Comparison of ENCODE assay signal across 8 mouse cellular contexts in genomic region chr3:96264404-96264949, GRCm38 (mm10). TPM values are rescaled to one million over a fixed set of nuclear protein-coding genes. Genes with fewer than 3 reads are reported as not detected.
DNase-seq lines count a peak whose midpoint lies in the region; ATAC-seq lines count a peak whose summit lies in the region.

No protein-coding gene starts in this region.

- 74% methylated on average over 7 of the region's 7 CpGs for WGBS in forebrain, embryonic 12.5 days
- 68% methylated on average over 7 of the region's 7 CpGs for WGBS in liver, embryonic 13.5 days (ENCODE audit: insufficient replicate concordance)

- H3K4me3 ChIP-seq in forebrain, embryonic 12.5 days (replicated peaks): peak overlapping the region; percentile 59
- peak overlapping the region; percentile 59 for H3K4me3 ChIP-seq in liver, embryonic 13.5 days (replicated peaks)

- intact Hi-C loops in heart, postnatal 36 days (cut with DNase I): no loop called here

- H3K4me2 ChIP-seq in forebrain, embryonic 12.5 days: peak overlapping the region; percentile 79
- H3K4me2 ChIP-seq in liver, embryonic 13.5 days: peak overlapping the region; percentile 81

- peaks cover 33% of the 10 kb centered on the region for H3K4me1 ChIP-seq in forebrain, embryonic 12.5 days
- H3K4me1 ChIP-seq in liver, embryonic 13.5 days (replicated peaks): peaks cover 61% of the 10 kb centered on the region

- H3K27ac ChIP-seq in forebrain, embryonic 12.5 days: peak overlapping the region; percentile 99
- H3K27ac ChIP-seq in liver, embryonic 13.5 days: peak overlapping the region; percentile 99

- DNase-seq in heart, adult 11 months: peak; percentile 93
- DNase-seq in heart, postnatal 36 days: no peak
- DNase-seq in 3T3-L1 (ENCODE audit: low read depth, low spot score): peak; percentile 47
- no peak for DNase-seq in liver, embryonic 13.5 days
- DNase-seq in gastrocnemius, postnatal 4 days (ENCODE audit: low spot score in 2 of 2): no peak
- DNase-seq in left cerebral cortex, adult 8-10 months (ENCODE audit: low spot score in 2 of 2): no peak
- DNase-seq in cerebellum, postnatal 36 days: no peak

- H3K27me3 ChIP-seq in forebrain, embryonic 12.5 days: no peaks in the 10 kb centered on the region
- no peaks in the 10 kb centered on the region for H3K27me3 ChIP-seq in liver, embryonic 13.5 days

- H3K9me3 ChIP-seq in forebrain, embryonic 12.5 days: no peaks in the 10 kb centered on the region
- H3K9me3 ChIP-seq in liver, embryonic 13.5 days (replicated peaks): no peaks in the 10 kb centered on the region

- peak overlapping the region; percentile 85 for H3K9ac ChIP-seq in forebrain, embryonic 12.5 days
- H3K9ac ChIP-seq in liver, embryonic 13.5 days: peak overlapping the region; percentile 90

- no peaks in the 10 kb centered on the region for H3K36me3 ChIP-seq in forebrain, embryonic 12.5 days (replicated peaks)
- no peaks in the 10 kb centered on the region for H3K36me3 ChIP-seq in liver, embryonic 13.5 days

- ATAC-seq in forebrain, embryonic 12.5 days (ENCODE audit: low FRiP score): no peak
- no peak for ATAC-seq in liver, embryonic 13.5 days (ENCODE audit: low read depth)

RNA-seq across cellular contexts. Expression of gene Hist2h4, which starts 1.4 kb away (rescaled TPM):
- 10 to 100 TPM; 14.0 to 17.5 TPM for total RNA-seq in heart, postnatal 36 days (2021)
- polyA plus RNA-seq in forebrain, embryonic 12.5 days (2016; fragmentation: Nextera tagmentation; extraction: Ambion mirVana): 16.1 and 19.5 TPM in 2 replicates
- 15.2 and 44.8 TPM in 2 replicates for polyA plus RNA-seq in liver, embryonic 13.5 days (2015; fragmentation: Nextera tagmentation; extraction: Ambion mirVana)
- 10 to 100 TPM; 74.6 to 96.7 TPM for total RNA-seq in gastrocnemius, postnatal 4 days (2021)
- 10 to 100 TPM; 27.2 to 32.5 (median 29.5) TPM for total RNA-seq in left cerebral cortex, adult 8-10 months (2022)

RNA-seq across cellular contexts. Expression of gene Hist2h3b, which starts 4.0 kb away (rescaled TPM):
- 10 to 100 TPM; 36.6 to 38.6 TPM for total RNA-seq in heart, postnatal 36 days (2021)
- polyA plus RNA-seq in forebrain, embryonic 12.5 days (2016; fragmentation: Nextera tagmentation; extraction: Ambion mirVana): 94.8 and 111 TPM in 2 replicates
- 89.3 and 159 TPM in 2 replicates for polyA plus RNA-seq in liver, embryonic 13.5 days (2015; fragmentation: Nextera tagmentation; extraction: Ambion mirVana)
- total RNA-seq in gastrocnemius, postnatal 4 days (2021): 100 to 1,000 TPM; 677 to 879 TPM
- 10 to 100 TPM; 45.5 to 68.8 (median 61.8) TPM for total RNA-seq in left cerebral cortex, adult 8-10 months (2022)

RNA-seq across cellular contexts. Expression of gene Hist2h2bb, which starts 5.1 kb away (rescaled TPM):
- total RNA-seq in heart, postnatal 36 days (2021): 10 to 100 TPM; 51.8 to 59.2 TPM
- 22.9 and 28.6 TPM in 2 replicates for polyA plus RNA-seq in forebrain, embryonic 12.5 days (2016; fragmentation: Nextera tagmentation; extraction: Ambion mirVana)
- 23.7 and 25.8 TPM in 2 replicates for polyA plus RNA-seq in liver, embryonic 13.5 days (2015; fragmentation: Nextera tagmentation; extraction: Ambion mirVana)
- total RNA-seq in gastrocnemius, postnatal 4 days (2021): 100 to 1,000 TPM; 676 to 744 TPM
- 100 to 1,000 TPM; 160 to 229 (median 192) TPM for total RNA-seq in left cerebral cortex, adult 8-10 months (2022)

RNA-seq across cellular contexts. Expression of gene Hist2h3c1, which starts 18.0 kb away (rescaled TPM):
- not detected for total RNA-seq in heart, postnatal 36 days (2021)
- not detected in 2 replicates for polyA plus RNA-seq in forebrain, embryonic 12.5 days (2016; fragmentation: Nextera tagmentation; extraction: Ambion mirVana)
- polyA plus RNA-seq in liver, embryonic 13.5 days (2015; fragmentation: Nextera tagmentation; extraction: Ambion mirVana): 2.3 TPM in 2 replicates
- under 1 TPM in 1 of 2 experiments, not detected in 1; 0.44 TPM for total RNA-seq in gastrocnemius, postnatal 4 days (2021)
- not detected for total RNA-seq in left cerebral cortex, adult 8-10 months (2022)

RNA-seq across cellular contexts. Expression of gene Hist2h2aa1, which starts 19.2 kb away (rescaled TPM):
- total RNA-seq in heart, postnatal 36 days (2021): 10 to 100 TPM in 1 of 2 experiments, 1 to 10 TPM in 1; 6.4 to 16.6 TPM
- 18.5 and 21.0 TPM in 2 replicates for polyA plus RNA-seq in forebrain, embryonic 12.5 days (2016; fragmentation: Nextera tagmentation; extraction: Ambion mirVana)
- polyA plus RNA-seq in liver, embryonic 13.5 days (2015; fragmentation: Nextera tagmentation; extraction: Ambion mirVana): 26.9 and 40.6 TPM in 2 replicates
- total RNA-seq in gastrocnemius, postnatal 4 days (2021): 10 to 100 TPM; 12.3 to 14.6 TPM
- total RNA-seq in left cerebral cortex, adult 8-10 months (2022): 10 to 100 TPM in 2 of 4 experiments, 1 to 10 TPM in 2; 5.2 to 28.7 (median 10.2) TPM

Comparison
In these comparisons a context has a peak if more than half of its experiments do, and no peak if none do; other contexts are left out.
1. DNase-seq: peak in heart, adult 11 months (single experiment) and 3T3-L1 (single experiment); none in heart, postnatal 36 days (0 of 2), liver, embryonic 13.5 days (single experiment), gastrocnemius, postnatal 4 days (0 of 2), left cerebral cortex, adult 8-10 months (0 of 2) and cerebellum, postnatal 36 days (0 of 2).
2. RNA of gene Hist2h3b, which starts 4.0 kb away (total RNA-seq): 677 to 879 TPM in gastrocnemius, postnatal 4 days; 45.5 to 68.8 TPM in left cerebral cortex, adult 8-10 months and 36.6 to 38.6 TPM in heart, postnatal 36 days; every median in the first group is over 4 times any median in the second.